Mouse (Mus musculus): ENCODE measurements around the gene Eya2. TPM values are rescaled to one million over a fixed set of nuclear protein-coding genes. Genes with fewer than 3 reads are reported as not detected.

Gene Eya2
- polyA plus RNA-seq, 1 experiment = 0.12 TPM

DNA sequence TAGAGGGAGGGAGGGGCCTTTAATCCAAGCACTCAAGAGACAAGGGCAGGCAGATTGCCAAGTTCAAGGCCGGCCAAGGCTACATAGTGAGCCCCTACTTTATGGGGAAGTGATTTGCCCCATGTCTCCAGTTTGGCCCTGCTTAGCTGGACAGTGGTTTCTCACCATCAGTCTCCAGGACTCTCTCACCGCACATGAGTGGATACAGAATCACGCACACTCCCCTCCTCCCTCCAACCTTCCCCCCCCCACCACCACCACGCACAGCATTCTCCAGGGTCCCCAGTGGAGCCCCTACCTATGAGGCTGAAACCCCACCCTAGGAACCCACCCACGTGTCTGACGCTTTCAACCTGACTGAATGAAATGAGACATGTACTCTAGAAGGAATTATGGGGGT lies 223.7 kb downstream of the Eya2 start:
- no peaks in the 10 kb centered on the region for H3K79me2 ChIP-seq (ENCODE audit: control insufficient read depth, insufficient read depth)
- no peak overlapping the region for H3K4me2 ChIP-seq (ENCODE audit: low read depth)
- no peak overlapping the region for H3ac ChIP-seq (ENCODE audit: control insufficient read depth, insufficient read length)
- H3K36me3 ChIP-seq (ENCODE audit: control insufficient read depth, insufficient read depth) = peaks cover 11% of the 10 kb centered on the region
- H3K27me3 ChIP-seq (ENCODE audit: control insufficient read depth, insufficient read depth, insufficient read length) = no peaks in the 10 kb centered on the region
- no peak for TF ChIP-seq TCF12 (IDR thresholded peaks at IDR 0.05; ENCODE audit: insufficient read depth, poor library complexity, severe bottlenecking)
- no peak for TF ChIP-seq TCF3 (IDR thresholded peaks at IDR 0.05; ENCODE audit: insufficient read length, low read depth)
- no peak for TF ChIP-seq REST (IDR thresholded peaks at IDR 0.05; ENCODE audit: insufficient read depth, insufficient read length)
- H3K4me3 ChIP-seq = no peak overlapping the region

DNA sequence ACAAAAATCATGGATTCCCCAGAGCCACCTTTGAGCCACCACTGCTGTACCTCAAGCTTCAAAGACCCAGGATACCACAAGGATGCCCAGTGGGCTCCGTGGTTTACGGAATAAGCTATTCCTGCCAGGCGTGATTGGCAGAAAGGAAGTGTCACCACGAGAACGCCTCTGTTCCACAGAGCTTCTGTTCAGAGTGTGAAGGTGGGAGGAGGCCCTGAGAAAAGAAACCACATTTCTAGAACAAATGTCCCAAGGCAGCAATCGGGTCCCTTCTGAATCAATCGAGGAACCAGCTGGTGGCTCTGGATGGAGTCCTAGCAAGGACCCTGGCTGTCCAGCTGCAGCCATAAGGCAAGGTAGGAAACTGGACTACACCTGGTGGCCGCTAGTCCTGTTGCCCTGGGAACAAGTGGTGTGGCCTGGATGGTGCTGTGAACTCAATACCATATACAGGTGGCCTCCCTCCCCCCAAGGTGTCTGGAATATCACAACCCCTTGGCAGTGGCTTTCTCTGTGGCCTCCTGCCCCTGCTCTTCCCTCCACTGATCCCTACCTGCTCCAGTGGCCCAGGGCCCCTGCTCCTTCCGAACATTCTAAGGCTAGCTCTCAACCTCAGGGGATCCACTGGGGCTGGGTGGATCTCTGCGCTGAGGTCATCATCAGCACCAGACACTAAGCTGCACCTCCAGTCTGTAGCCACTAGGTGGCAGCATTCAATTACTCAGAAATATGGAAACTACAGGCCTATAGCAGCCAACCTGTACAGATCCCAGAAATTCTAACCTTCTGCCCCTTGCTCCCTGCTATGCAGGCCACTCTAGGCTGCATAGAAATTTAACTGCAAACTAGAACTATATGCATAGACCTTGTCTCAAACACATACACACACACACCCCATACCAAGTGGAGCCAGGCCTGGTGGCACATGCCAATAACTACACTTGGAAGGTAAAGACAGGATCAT lies 224.4 kb downstream of the Eya2 start:
- no peak overlapping the region for H3ac ChIP-seq (ENCODE audit: control insufficient read depth, insufficient read length)
- H3K4me2 ChIP-seq (ENCODE audit: low read depth) = no peak overlapping the region
- H3K36me3 ChIP-seq (ENCODE audit: control insufficient read depth, insufficient read depth) = peaks cover 11% of the 10 kb centered on the region
- TF ChIP-seq REST (IDR thresholded peaks at IDR 0.05; ENCODE audit: insufficient read depth, insufficient read length) (no peak), POLR2A (IDR thresholded peaks at IDR 0.05; ENCODE audit: insufficient read length, low read depth) (no peak), E2F4 (IDR thresholded peaks at IDR 0.05; ENCODE audit: insufficient read depth) (no peak), MYOG (IDR thresholded peaks at IDR 0.05; ENCODE audit: control insufficient read depth in 1 of 3, insufficient read depth in 1 of 3, insufficient read length in 2 of 3, low read depth in 2 of 3) (no peak), CEBPB (IDR thresholded peaks at IDR 0.05; ENCODE audit: insufficient read depth, poor library complexity, severe bottlenecking) (no peak), USF1 (IDR thresholded peaks at IDR 0.05; ENCODE audit: low read depth) (no peak), TCF3 (IDR thresholded peaks at IDR 0.05; ENCODE audit: insufficient read length, low read depth) (no peak), SRF (IDR thresholded peaks at IDR 0.05; ENCODE audit: control insufficient read depth, insufficient read length, low read depth) (no peak), MYOD1 (IDR thresholded peaks at IDR 0.05; ENCODE audit: control insufficient read depth in 1 of 3, insufficient read length in 2 of 3, low read depth in 2 of 3) (no peak)
- no peaks in the 10 kb centered on the region for H3K79me2 ChIP-seq (ENCODE audit: control insufficient read depth, insufficient read depth)
- H3K4me3 ChIP-seq = no peak overlapping the region
- H3K27me3 ChIP-seq (ENCODE audit: control insufficient read depth, insufficient read depth, insufficient read length) = no peaks in the 10 kb centered on the region

DNA sequence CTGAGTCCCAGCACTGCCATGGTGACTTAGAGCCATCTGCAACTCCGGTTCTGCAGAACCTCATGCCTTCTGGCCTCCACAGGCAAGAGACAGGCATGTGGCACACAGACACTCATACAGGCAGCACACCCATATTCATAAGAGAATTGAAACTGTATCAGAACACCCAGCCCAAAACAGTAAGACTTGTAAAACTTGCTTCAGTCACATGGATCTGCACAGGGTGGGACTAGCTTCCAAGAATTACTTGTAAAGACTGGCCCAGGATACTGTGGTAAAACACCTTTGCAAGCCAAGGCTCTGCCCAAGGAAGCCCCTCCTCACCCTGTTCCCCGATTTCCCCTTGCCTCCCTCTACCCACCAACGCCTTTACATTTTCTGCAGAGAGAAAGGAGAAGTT lies 225.2 kb downstream of the Eya2 start:
- peaks cover 16% of the 10 kb centered on the region for H3K36me3 ChIP-seq (ENCODE audit: control insufficient read depth, insufficient read depth)
- no peaks in the 10 kb centered on the region for H3K79me2 ChIP-seq (ENCODE audit: control insufficient read depth, insufficient read depth)
- no peak for TF ChIP-seq MAX (IDR thresholded peaks at IDR 0.05; ENCODE audit: low read depth)
- no peak for TF ChIP-seq USF1 (IDR thresholded peaks at IDR 0.05; ENCODE audit: low read depth)
- no peak for TF ChIP-seq SRF (IDR thresholded peaks at IDR 0.05; ENCODE audit: control insufficient read depth, insufficient read length, low read depth)
- H3K27me3 ChIP-seq (ENCODE audit: control insufficient read depth, insufficient read depth, insufficient read length) = no peaks in the 10 kb centered on the region
- no peak overlapping the region for H3ac ChIP-seq (ENCODE audit: control insufficient read depth, insufficient read length)
- no peak overlapping the region for H3K4me3 ChIP-seq
- H3K4me2 ChIP-seq (ENCODE audit: low read depth) = no peak overlapping the region

DNA sequence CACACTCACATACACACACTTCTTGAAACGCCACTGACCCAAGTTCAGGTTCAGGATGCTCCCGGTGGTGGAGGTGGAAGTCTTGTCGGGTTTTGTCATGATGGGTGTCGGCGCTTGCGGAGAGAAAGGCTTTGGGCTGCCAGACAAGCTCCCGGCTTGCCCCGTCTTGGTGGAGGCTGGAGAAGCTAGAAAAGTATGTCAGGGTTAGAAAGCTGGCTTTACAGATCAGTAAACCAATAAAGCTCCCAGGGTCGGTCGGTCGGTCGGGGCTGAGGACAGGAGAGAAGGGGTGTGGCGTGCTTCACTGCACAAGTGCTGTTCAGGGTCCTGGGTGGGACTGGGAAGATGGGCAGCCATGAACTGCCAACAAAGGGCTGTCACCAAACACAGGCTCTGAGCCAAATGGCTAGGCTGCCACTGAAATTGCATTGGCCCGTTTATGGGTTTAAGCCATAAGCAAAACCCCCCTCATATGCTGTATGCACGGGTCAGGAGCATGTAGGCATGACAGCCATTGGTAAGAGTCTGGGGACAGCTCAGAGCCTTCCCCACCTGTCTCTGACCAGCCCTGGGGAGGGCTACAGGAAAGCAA lies 225.8 kb downstream of the Eya2 start:
- Histone ChIP-seq H3K27me3 (ENCODE audit: control insufficient read depth, insufficient read depth, insufficient read length) (no peaks in the 10 kb centered on the region), H3K36me3 (ENCODE audit: control insufficient read depth, insufficient read depth) (peaks cover 22% of the 10 kb centered on the region), H3K4me2 (ENCODE audit: low read depth) (no peak overlapping the region), H3ac (ENCODE audit: control insufficient read depth, insufficient read length) (no peak overlapping the region), H3K79me2 (ENCODE audit: control insufficient read depth, insufficient read depth) (no peaks in the 10 kb centered on the region), H3K4me3 (no peak overlapping the region)
- TF ChIP-seq CEBPB (IDR thresholded peaks at IDR 0.05; ENCODE audit: insufficient read depth, poor library complexity, severe bottlenecking) (no peak), MYOD1 (IDR thresholded peaks at IDR 0.05; ENCODE audit: control insufficient read depth in 1 of 3, insufficient read length in 2 of 3, low read depth in 2 of 3) (no peak), MAX (IDR thresholded peaks at IDR 0.05; ENCODE audit: low read depth) (no peak), TCF3 (IDR thresholded peaks at IDR 0.05; ENCODE audit: insufficient read length, low read depth) (no peak), MYOG (IDR thresholded peaks at IDR 0.05; ENCODE audit: control insufficient read depth in 1 of 3, insufficient read depth in 1 of 3, insufficient read length in 2 of 3, low read depth in 2 of 3) (no peak), REST (IDR thresholded peaks at IDR 0.05; ENCODE audit: insufficient read depth, insufficient read length) (no peak), POLR2AphosphoS2 (IDR thresholded peaks at IDR 0.05; ENCODE audit: insufficient read length, low read depth) (no peak), POLR2A (IDR thresholded peaks at IDR 0.05; ENCODE audit: insufficient read length, low read depth) (no peak), E2F4 (IDR thresholded peaks at IDR 0.05; ENCODE audit: insufficient read depth) (no peak), SRF (IDR thresholded peaks at IDR 0.05; ENCODE audit: control insufficient read depth, insufficient read length, low read depth) (no peak), TCF12 (IDR thresholded peaks at IDR 0.05; ENCODE audit: insufficient read depth, poor library complexity, severe bottlenecking) (no peak), USF1 (IDR thresholded peaks at IDR 0.05; ENCODE audit: low read depth) (no peak)

Other genes starting within 250 kb of the Eya2 start
- not detected for gene Zfp663, start 226.3 kb upstream of the Eya2 start, polyA plus RNA-seq (2012; fragmentation: generic; extraction: Trizol)
- gene Zfp334, start 206.8 kb upstream of the Eya2 start, polyA plus RNA-seq (2012; fragmentation: generic; extraction: Trizol) = 1.5 TPM
- not detected for gene Ocstamp, start 194.6 kb upstream of the Eya2 start, polyA plus RNA-seq (2012; fragmentation: generic; extraction: Trizol)
- gene Slc13a3, start 121.8 kb upstream of the Eya2 start, polyA plus RNA-seq (2012; fragmentation: generic; extraction: Trizol) = 0.04 TPM
- gene Trp53rka, start 101.7 kb upstream of the Eya2 start, polyA plus RNA-seq (2012; fragmentation: generic; extraction: Trizol) = 19.7 TPM
- gene Slc2a10, start 91.2 kb upstream of the Eya2 start, polyA plus RNA-seq (2012; fragmentation: generic; extraction: Trizol) = 0.05 TPM